Mouse (Mus musculus): ENCODE data around the gene Phlpp2.

Phlpp2 gene

GRCm38 (mm10) chr8:109961693-109962367, 93.5 kb downstream of the Phlpp2 start, which contains the start of gene Marveld3:
Marveld3 (minus strand) TSS chr8:109962203.
- no peaks in the 10 kb centered on the region for H3K36me3 ChIP-seq (ENCODE audit: insufficient read depth, low read length)
- H3K9me3 ChIP-seq (ENCODE audit: low read length), result no peaks in the 10 kb centered on the region
- peak within 1 kb of the TSS; percentile 85 for H3K4me3 ChIP-seq (replicated peaks; ENCODE audit: low read length)
- peaks cover 27% of the 10 kb centered on the region for H3K4me1 ChIP-seq (replicated peaks; ENCODE audit: low read depth, low read length)
- TF ChIP-seq NANOG (IDR thresholded peaks at IDR 0.05; ENCODE audit: borderline replicate concordance, low read length) (no peak), CTCF (conservative IDR thresholded peaks at IDR 0.05; ENCODE audit: low read length) (peak; percentile 29; the same call in 1 of the 2 replicates), POU5F1 (IDR thresholded peaks at IDR 0.05; ENCODE audit: borderline replicate concordance, low read length) (no peak)
- H3K27me3 ChIP-seq (ENCODE audit: insufficient read depth, low read length), result peaks cover 59% of the 10 kb centered on the region

GRCm38 (mm10) chr8:109962896-109963295, 94.6 kb downstream of the Phlpp2 start:
- Histone ChIP-seq H3K4me1 (replicated peaks; ENCODE audit: low read depth, low read length) (peaks cover 17% of the 10 kb centered on the region), H3K4me3 (replicated peaks; ENCODE audit: low read length) (no peak overlapping the region), H3K27me3 (ENCODE audit: insufficient read depth, low read length) (peaks cover 60% of the 10 kb centered on the region), H3K9me3 (ENCODE audit: low read length) (no peaks in the 10 kb centered on the region), H3K36me3 (ENCODE audit: insufficient read depth, low read length) (no peaks in the 10 kb centered on the region)
- TF ChIP-seq POU5F1 (IDR thresholded peaks at IDR 0.05; ENCODE audit: borderline replicate concordance, low read length) (no peak), CTCF (conservative IDR thresholded peaks at IDR 0.05; ENCODE audit: low read length) (no peak), NANOG (IDR thresholded peaks at IDR 0.05; ENCODE audit: borderline replicate concordance, low read length) (no peak)

- H3K36me3 ChIP-seq (ENCODE audit: insufficient read depth, low read length), result no peaks in the 10 kb centered on the region
- peaks cover 13% of the 10 kb centered on the region for H3K4me1 ChIP-seq (replicated peaks; ENCODE audit: low read depth, low read length)
- TF ChIP-seq POU5F1 (IDR thresholded peaks at IDR 0.05; ENCODE audit: borderline replicate concordance, low read length) (no peak), CTCF (conservative IDR thresholded peaks at IDR 0.05; ENCODE audit: low read length) (no peak), NANOG (IDR thresholded peaks at IDR 0.05; ENCODE audit: borderline replicate concordance, low read length) (no peak)
- H3K27me3 ChIP-seq (ENCODE audit: insufficient read depth, low read length), result peaks cover 65% of the 10 kb centered on the region
- H3K9me3 ChIP-seq (ENCODE audit: low read length), result no peaks in the 10 kb centered on the region
- H3K4me3 ChIP-seq (replicated peaks; ENCODE audit: low read length), result no peak overlapping the region
Measured at GRCm38 (mm10) chr8:109963421-109963820, 95.1 kb downstream of the Phlpp2 start.

GRCm38 (mm10) chr8:109964106-109964505, 95.8 kb downstream of the Phlpp2 start:
- no peak overlapping the region for H3K4me3 ChIP-seq (replicated peaks; ENCODE audit: low read length)
- TF ChIP-seq CTCF (conservative IDR thresholded peaks at IDR 0.05; ENCODE audit: low read length), result no peak
- no peak for TF ChIP-seq NANOG (IDR thresholded peaks at IDR 0.05; ENCODE audit: borderline replicate concordance, low read length)
- TF ChIP-seq POU5F1 (IDR thresholded peaks at IDR 0.05; ENCODE audit: borderline replicate concordance, low read length), result no peak
- peaks cover 14% of the 10 kb centered on the region for H3K4me1 ChIP-seq (replicated peaks; ENCODE audit: low read depth, low read length)
- no peaks in the 10 kb centered on the region for H3K36me3 ChIP-seq (ENCODE audit: insufficient read depth, low read length)
- peaks cover 67% of the 10 kb centered on the region for H3K27me3 ChIP-seq (ENCODE audit: insufficient read depth, low read length)
- no peaks in the 10 kb centered on the region for H3K9me3 ChIP-seq (ENCODE audit: low read length)

GRCm38 (mm10) chr8:109968837-109969236, 100.5 kb downstream of the Phlpp2 start:
- H3K27me3 ChIP-seq (ENCODE audit: insufficient read depth, low read length), result peaks cover 27% of the 10 kb centered on the region
- H3K9me3 ChIP-seq (ENCODE audit: low read length), result no peaks in the 10 kb centered on the region
- H3K36me3 ChIP-seq (ENCODE audit: insufficient read depth, low read length), result no peaks in the 10 kb centered on the region
- peaks cover 12% of the 10 kb centered on the region; the same call in 1 of the 2 replicates for H3K4me1 ChIP-seq (replicated peaks; ENCODE audit: low read depth, low read length)
- no peak overlapping the region for H3K4me3 ChIP-seq (replicated peaks; ENCODE audit: low read length)
- TF ChIP-seq NANOG (IDR thresholded peaks at IDR 0.05; ENCODE audit: borderline replicate concordance, low read length) (no peak), POU5F1 (IDR thresholded peaks at IDR 0.05; ENCODE audit: borderline replicate concordance, low read length) (no peak), CTCF (conservative IDR thresholded peaks at IDR 0.05; ENCODE audit: low read length) (no peak)

GRCm38 (mm10) chr8:109970323-109970722, 102.0 kb downstream of the Phlpp2 start:
- Histone ChIP-seq H3K27me3 (ENCODE audit: insufficient read depth, low read length) (peaks cover 22% of the 10 kb centered on the region), H3K4me3 (replicated peaks; ENCODE audit: low read length) (no peak overlapping the region), H3K9me3 (ENCODE audit: low read length) (no peaks in the 10 kb centered on the region), H3K36me3 (ENCODE audit: insufficient read depth, low read length) (no peaks in the 10 kb centered on the region), H3K4me1 (replicated peaks; ENCODE audit: low read depth, low read length) (peaks cover 12% of the 10 kb centered on the region; the same call in 1 of the 2 replicates)
- TF ChIP-seq NANOG (IDR thresholded peaks at IDR 0.05; ENCODE audit: borderline replicate concordance, low read length), result no peak
- peak; percentile 91 for TF ChIP-seq CTCF (conservative IDR thresholded peaks at IDR 0.05; ENCODE audit: low read length)
- no peak for TF ChIP-seq POU5F1 (IDR thresholded peaks at IDR 0.05; ENCODE audit: borderline replicate concordance, low read length)

- H3K4me3 ChIP-seq (replicated peaks; ENCODE audit: low read length), result no peak overlapping the region
- TF ChIP-seq CTCF (conservative IDR thresholded peaks at IDR 0.05; ENCODE audit: low read length) (no peak), NANOG (IDR thresholded peaks at IDR 0.05; ENCODE audit: borderline replicate concordance, low read length) (no peak), POU5F1 (IDR thresholded peaks at IDR 0.05; ENCODE audit: borderline replicate concordance, low read length) (no peak)
- H3K9me3 ChIP-seq (ENCODE audit: low read length), result peaks cover 5% of the 10 kb centered on the region
- peaks cover 12% of the 10 kb centered on the region; the same call in 1 of the 2 replicates for H3K4me1 ChIP-seq (replicated peaks; ENCODE audit: low read depth, low read length)
- no peaks in the 10 kb centered on the region for H3K36me3 ChIP-seq (ENCODE audit: insufficient read depth, low read length)
- peaks cover 16% of the 10 kb centered on the region for H3K27me3 ChIP-seq (ENCODE audit: insufficient read depth, low read length)
Measured at GRCm38 (mm10) chr8:109972901-109973300, 104.6 kb downstream of the Phlpp2 start.

- H3K9me3 ChIP-seq (ENCODE audit: low read length), result peaks cover 5% of the 10 kb centered on the region
- H3K4me1 ChIP-seq (replicated peaks; ENCODE audit: low read depth, low read length), result peaks cover 7% of the 10 kb centered on the region
- TF ChIP-seq CTCF (conservative IDR thresholded peaks at IDR 0.05; ENCODE audit: low read length) (no peak), POU5F1 (IDR thresholded peaks at IDR 0.05; ENCODE audit: borderline replicate concordance, low read length) (no peak), NANOG (IDR thresholded peaks at IDR 0.05; ENCODE audit: borderline replicate concordance, low read length) (no peak)
- H3K4me3 ChIP-seq (replicated peaks; ENCODE audit: low read length), result no peak overlapping the region
- H3K27me3 ChIP-seq (ENCODE audit: insufficient read depth, low read length), result 0 out of 2 replicates have a peak, but pooled peaks cover 6% of the 10 kb centered on the region
- no peaks in the 10 kb centered on the region for H3K36me3 ChIP-seq (ENCODE audit: insufficient read depth, low read length)
Measured at GRCm38 (mm10) chr8:109979339-109979738, 111.0 kb downstream of the Phlpp2 start.
